Mouse (Mus musculus) embryonic facial prominence, embryonic 11.5 days (tissue): Measurements from ENCODE around the gene Ccnt2. TPM values are rescaled to one million over a fixed set of nuclear protein-coding genes. Genes with fewer than 3 reads are reported as not detected.

Source experiments
- ATAC-seq: fragments of 200-750 bp; cut with Nextera tagmentation; replicated peaks from 2 replicates; pipeline ENCODE4 v1.8.0; 2017; ENCODE audit warnings: low read depth; ENCODE audit not compliant: insufficient number of reproducible peaks, low FRiP score, low TSS enrichment
- DNase-seq: peaks from one replicate; pipeline ENCODE4 v3.0.0-alpha.2; 2015; ENCODE audit warnings: low spot score
- H3K27ac ChIP-seq: fragments of 300-500 bp; sonication (generic); replicated peaks from 2 replicates; pipeline ENCODE4 v1.5.1; 2014; ENCODE audit warnings: mild to moderate bottlenecking, low read depth, low read length, control low read depth
- H3K27me3 ChIP-seq: fragments of 300-500 bp; sonication (generic); 2 replicates; pipeline ENCODE4 v1.6.1; 2014; ENCODE audit warnings: mild to moderate bottlenecking, low read length, moderate library complexity, mixed read lengths; ENCODE audit not compliant: control insufficient read depth, insufficient read depth
- H3K36me3 ChIP-seq: fragments of 300-500 bp; sonication (generic); replicated peaks from 2 replicates; pipeline ENCODE4 v1.6.1; 2014; ENCODE audit warnings: low read depth, mild to moderate bottlenecking, low read length, moderate library complexity, mixed read lengths; ENCODE audit not compliant: control insufficient read depth, insufficient read depth
- H3K4me1 ChIP-seq: fragments of 300-500 bp; sonication (generic); 2 replicates; pipeline ENCODE4 v1.6.1; 2014; ENCODE audit warnings: low read length, mixed read lengths; ENCODE audit not compliant: control insufficient read depth, insufficient read depth
- H3K4me2 ChIP-seq: fragments of 300-500 bp; sonication (generic); 2 replicates; pipeline ENCODE4 v1.6.1; 2014; ENCODE audit warnings: low read depth, mild to moderate bottlenecking, control low read depth, low read length, moderate library complexity
- H3K4me3 ChIP-seq: fragments of 300-500 bp; sonication (generic); 2 replicates; pipeline ENCODE4 v1.5.1; 2014; ENCODE audit warnings: low read depth, low read length, control low read depth
- H3K9ac ChIP-seq: fragments of 300-500 bp; sonication (generic); replicated peaks from 2 replicates; pipeline ENCODE4 v1.6.1; 2014; ENCODE audit warnings: mild to moderate bottlenecking, control low read depth, low read length
- H3K9me3 ChIP-seq: fragments of 300-500 bp; sonication (generic); replicated peaks from 2 replicates; pipeline ENCODE4 v1.6.1; 2016; ENCODE audit warnings: mild to moderate bottlenecking, low read length, inconsistent platforms, mixed read lengths; ENCODE audit not compliant: control insufficient read depth
- WGBS: fragments of 180-500 bp; shearing (Covaris S2); extraction: QIAGEN DNeasy Blood & Tissue Kit; methylation state at CpG from one replicate; pipeline ENCODE4 v1.1.7; 2014; 5-methylcytosine and 5-hydroxymethylcytosine counted together
- polyA plus RNA-seq: library from polyadenylated mRNA; unstranded; fragments of >200 nt; fragmentation: Nextera tagmentation; extraction: Ambion mirVana; gene quantifications from 2 replicates; pipeline ENCODE4 v1.2.1, GENCODE M21; 2014

Ccnt2 gene
- polyA plus RNA-seq, 1 experiment from 2014 or later = 76.2 TPM

- ATAC-seq (no peak), DNase-seq (no peak)
- no peaks in the 10 kb centered on the region for H3K36me3 ChIP-seq
- H3K4me2 ChIP-seq = no peak overlapping the region
- no peak overlapping the region for H3K9ac ChIP-seq
- no peaks in the 10 kb centered on the region for H3K27me3 ChIP-seq
- 84% methylated on average over 3 of the region's 3 CpGs for WGBS
- H3K9me3 ChIP-seq = no peaks in the 10 kb centered on the region
- no peak overlapping the region for H3K27ac ChIP-seq
- H3K4me3 ChIP-seq = no peak overlapping the region
- H3K4me1 ChIP-seq = no peaks in the 10 kb centered on the region
Measured at GRCm38 (mm10) chr1:127778611-127779010, 4.6 kb downstream of the Ccnt2 start.

- Histone ChIP-seq H3K9ac (no peak overlapping the region), H3K27ac (no peak overlapping the region), H3K9me3 (no peaks in the 10 kb centered on the region), H3K36me3 (no peaks in the 10 kb centered on the region), H3K27me3 (no peaks in the 10 kb centered on the region), H3K4me3 (no peak overlapping the region), H3K4me2 (no peak overlapping the region), H3K4me1 (no peaks in the 10 kb centered on the region)
- WGBS = 56% methylated on average over 3 of the region's 3 CpGs
- DNase-seq = no peak
- no peak for ATAC-seq
Measured at GRCm38 (mm10) chr1:127780142-127780541, 6.2 kb downstream of the Ccnt2 start.

GRCm38 (mm10) chr1:127780849-127781248 is 6.9 kb downstream of the Ccnt2 start:
- no peaks in the 10 kb centered on the region for H3K27me3 ChIP-seq
- no peak overlapping the region for H3K9ac ChIP-seq
- ATAC-seq = no peak
- DNase-seq = no peak
- no peak overlapping the region for H3K4me3 ChIP-seq
- H3K9me3 ChIP-seq = no peaks in the 10 kb centered on the region
- H3K4me1 ChIP-seq = no peaks in the 10 kb centered on the region
- WGBS = 78% methylated on average over 2 of the region's 2 CpGs
- H3K27ac ChIP-seq = no peak overlapping the region
- H3K36me3 ChIP-seq = no peaks in the 10 kb centered on the region
- no peak overlapping the region for H3K4me2 ChIP-seq

GRCm38 (mm10) chr1:127783862-127784261 is 9.9 kb downstream of the Ccnt2 start:
- Histone ChIP-seq H3K4me1 (no peaks in the 10 kb centered on the region), H3K4me3 (no peak overlapping the region), H3K27me3 (no peaks in the 10 kb centered on the region), H3K9ac (no peak overlapping the region), H3K27ac (no peak overlapping the region), H3K36me3 (no peaks in the 10 kb centered on the region), H3K9me3 (no peaks in the 10 kb centered on the region), H3K4me2 (no peak overlapping the region)
- DNase-seq = no peak
- ATAC-seq = no peak

GRCm38 (mm10) chr1:127785882-127786281 is 11.9 kb downstream of the Ccnt2 start:
- Histone ChIP-seq H3K4me1 (no peaks in the 10 kb centered on the region), H3K27ac (no peak overlapping the region), H3K9me3 (no peaks in the 10 kb centered on the region), H3K4me3 (no peak overlapping the region), H3K36me3 (no peaks in the 10 kb centered on the region), H3K27me3 (no peaks in the 10 kb centered on the region), H3K9ac (no peak overlapping the region), H3K4me2 (no peak overlapping the region)
- WGBS = 82% methylated on average over 1 of the region's 1 CpGs
- DNase-seq (no peak), ATAC-seq (no peak)

GRCm38 (mm10) chr1:127788943-127789342 is 15.0 kb downstream of the Ccnt2 start:
- ATAC-seq (no peak), DNase-seq (no peak)
- no peaks in the 10 kb centered on the region for H3K4me1 ChIP-seq
- 60% methylated on average over 6 of the region's 6 CpGs for WGBS
- H3K27ac ChIP-seq = no peak overlapping the region
- no peaks in the 10 kb centered on the region for H3K27me3 ChIP-seq
- H3K4me2 ChIP-seq = no peak overlapping the region
- H3K4me3 ChIP-seq = no peak overlapping the region
- H3K9ac ChIP-seq = no peak overlapping the region
- no peaks in the 10 kb centered on the region for H3K9me3 ChIP-seq
- H3K36me3 ChIP-seq = no peaks in the 10 kb centered on the region

- Histone ChIP-seq H3K4me1 (no peaks in the 10 kb centered on the region), H3K9me3 (no peaks in the 10 kb centered on the region), H3K9ac (no peak overlapping the region), H3K4me2 (no peak overlapping the region), H3K4me3 (no peak overlapping the region), H3K27ac (no peak overlapping the region), H3K27me3 (no peaks in the 10 kb centered on the region), H3K36me3 (no peaks in the 10 kb centered on the region)
- ATAC-seq = no peak
- DNase-seq = no peak
- 95% methylated on average over 1 of the region's 1 CpGs for WGBS
Measured at GRCm38 (mm10) chr1:127793459-127793858, 19.5 kb downstream of the Ccnt2 start.

- no peaks in the 10 kb centered on the region; the same call in 1 of the 2 replicates for H3K36me3 ChIP-seq
- WGBS = 89% methylated on average over 6 of the region's 6 CpGs
- ATAC-seq = no peak
Measured at GRCm38 (mm10) chr1:127795087-127795769, 21.3 kb downstream of the Ccnt2 start.

More at GRCm38 (mm10) chr1:127795087-127795769, 21.3 kb downstream of the Ccnt2 start:
- no peak overlapping the region for H3K4me3 ChIP-seq
- H3K4me2 ChIP-seq = no peak overlapping the region
- no peaks in the 10 kb centered on the region for H3K27me3 ChIP-seq
- H3K9me3 ChIP-seq = no peaks in the 10 kb centered on the region
- no peak overlapping the region for H3K9ac ChIP-seq
- no peaks in the 10 kb centered on the region for H3K4me1 ChIP-seq
- H3K27ac ChIP-seq = no peak overlapping the region
- DNase-seq = no peak
